Mouse (Mus musculus): ENCODE measurements around the gene Add3. TPM values are rescaled to one million over a fixed set of nuclear protein-coding genes. Genes with fewer than 3 reads are reported as not detected.

The Add3 gene
- total RNA-seq, 2 experiments from 2014 or later = 17.0 to 29.5 TPM

- DNase-seq = no peak
- intact Hi-C loops (cut with DNase I) = no loop called here
- Histone ChIP-seq H3K27ac (no peak overlapping the region), H3K4me3 (no peak overlapping the region)
- TF ChIP-seq CTCF (IDR thresholded peaks at IDR 0.05) = no peak
Observed at GRCm38 (mm10) chr19:53280254-53280653, 140.0 kb downstream of the Add3 start.

- TF ChIP-seq CTCF (IDR thresholded peaks at IDR 0.05) = no peak
- no peak overlapping the region for H3K27ac ChIP-seq
- intact Hi-C loops (cut with DNase I) = no loop called here
Observed at GRCm38 (mm10) chr19:53282571-53282970, 142.3 kb downstream of the Add3 start.

DNA sequence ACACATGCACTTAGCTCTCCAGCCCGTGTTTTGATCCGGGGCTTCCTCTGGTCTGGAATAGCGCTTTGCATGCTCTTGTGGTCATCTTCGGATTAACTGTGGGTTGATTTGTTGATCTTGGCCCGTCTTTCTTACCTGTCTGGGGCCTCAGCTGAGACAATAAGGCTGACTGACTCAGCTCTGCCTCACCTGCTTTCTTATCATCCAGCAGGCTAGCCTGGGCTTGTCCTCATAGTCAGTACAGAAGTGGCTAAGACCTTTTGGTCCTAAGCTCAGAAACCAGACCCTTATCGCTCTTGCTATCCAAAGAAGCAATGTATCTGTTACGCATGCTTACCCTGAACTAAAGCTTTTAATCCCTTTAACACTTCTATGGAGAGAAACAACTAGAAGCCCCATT lies 143.5 kb downstream of the Add3 start:
- no peak overlapping the region; the same call in 1 of the 2 replicates for H3K27ac ChIP-seq
- no peak for TF ChIP-seq CTCF (IDR thresholded peaks at IDR 0.05)
- no peak for DNase-seq
- H3K4me3 ChIP-seq = no peak overlapping the region
- intact Hi-C loops (cut with DNase I) = no loop called here

More at GRCm38 (mm10) chr19:53282571-53282970, 142.3 kb downstream of the Add3 start:
- DNase-seq = no peak
- no peak overlapping the region for H3K4me3 ChIP-seq

- H3K27ac ChIP-seq = peak overlapping the region; percentile 48
- peak overlapping the region; percentile 44 for H3K4me3 ChIP-seq
- peak; percentile 55 for DNase-seq
- intact Hi-C loops (cut with DNase I) = no loop called here
- TF ChIP-seq CTCF (IDR thresholded peaks at IDR 0.05) = no peak
Observed at GRCm38 (mm10) chr19:53284268-53285208, 144.3 kb downstream of the Add3 start.

DNA sequence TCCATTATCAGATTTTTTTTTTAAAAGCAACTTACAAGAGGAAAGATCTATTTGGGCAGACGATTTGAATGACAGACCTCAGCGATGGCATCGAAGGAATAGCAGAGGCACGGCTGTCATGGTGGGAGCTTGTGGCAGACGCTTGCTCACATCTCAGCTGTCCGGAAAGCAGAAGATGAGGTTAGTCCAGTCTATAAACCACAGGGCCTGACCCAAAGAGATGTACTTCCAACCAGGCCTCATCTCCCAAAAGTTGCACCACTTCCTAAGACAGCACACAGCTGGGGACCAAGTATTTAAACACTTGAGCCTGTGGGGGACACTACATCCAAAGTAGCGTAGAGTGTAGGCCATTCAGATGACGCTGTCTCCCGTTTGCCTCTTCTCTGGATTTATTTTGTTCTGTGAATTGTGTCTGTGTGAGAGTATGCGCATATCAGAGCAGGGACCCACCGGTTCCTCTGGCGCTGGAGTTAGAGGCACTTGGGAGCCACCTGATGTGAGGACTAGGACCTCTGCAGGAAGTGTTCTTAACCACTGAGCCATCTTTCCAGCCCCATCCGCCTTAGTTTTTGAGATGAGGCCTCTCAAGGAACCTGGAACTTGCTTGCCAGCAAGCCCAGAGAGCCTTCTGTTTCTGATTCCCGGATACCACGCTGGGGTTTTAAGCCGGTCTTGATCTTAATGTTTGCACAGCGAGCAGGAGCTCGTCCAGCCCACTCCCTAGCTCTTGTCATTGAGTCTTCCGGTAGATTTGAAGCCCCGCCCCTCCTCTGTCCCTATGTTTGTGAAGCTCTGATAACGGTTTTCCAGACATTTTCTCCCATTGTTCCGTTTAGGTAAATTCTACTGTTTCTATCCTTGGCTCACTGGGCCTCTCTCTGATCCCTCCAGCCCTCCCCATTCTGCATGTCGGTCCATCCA lies 156.3 kb downstream of the Add3 start:
- intact Hi-C loops (cut with DNase I) = no loop called here

More for the DNA sequence above, 156.3 kb downstream of the Add3 start:
- no peak for DNase-seq
- Histone ChIP-seq H3K4me3 (no peak overlapping the region), H3K27ac (no peak overlapping the region)
- TF ChIP-seq CTCF (IDR thresholded peaks at IDR 0.05) = no peak

Other genes starting within 250 kb of the Add3 start
- gene Xpnpep1, start 100.2 kb upstream of the Add3 start, total RNA-seq (2021) = 10 to 100 TPM; 41.9 to 48.9 TPM
- 10 to 100 TPM; 38.1 to 53.6 TPM for gene Mxi1, start 170.1 kb downstream of the Add3 start, total RNA-seq (2021)
- gene Gm10197, start 231.3 kb downstream of the Add3 start, total RNA-seq (2021) = not detected